Mouse (Mus musculus): ENCODE measurements around the gene Myo1h. TPM values are rescaled to one million over a fixed set of nuclear protein-coding genes. Genes with fewer than 3 reads are reported as not detected.

Gene Myo1h
- total RNA-seq, 2 experiments from 2014 or later = 0.17 to 0.20 TPM

DNA sequence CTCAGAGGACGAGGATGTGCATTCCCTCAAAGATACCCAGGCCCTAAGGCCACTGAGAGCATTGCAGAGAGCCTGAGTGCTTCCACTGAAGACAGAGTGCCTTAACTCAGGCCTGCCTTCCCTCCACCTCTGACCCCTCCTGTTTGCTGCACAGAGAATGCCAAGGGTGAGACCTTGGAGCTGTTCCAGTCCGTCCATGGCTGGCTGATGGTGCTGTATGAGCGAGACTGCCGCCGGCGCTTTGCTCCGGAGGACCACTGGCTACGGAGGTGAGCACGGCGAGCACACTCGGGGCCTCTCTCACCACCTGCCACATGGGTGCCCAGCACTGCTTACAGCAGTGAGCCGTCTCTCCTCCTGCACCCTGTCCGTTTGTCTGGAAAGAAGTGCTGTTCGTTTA lies 117.6 kb downstream of the Myo1h start:
- DNase-seq = no peak

DNA sequence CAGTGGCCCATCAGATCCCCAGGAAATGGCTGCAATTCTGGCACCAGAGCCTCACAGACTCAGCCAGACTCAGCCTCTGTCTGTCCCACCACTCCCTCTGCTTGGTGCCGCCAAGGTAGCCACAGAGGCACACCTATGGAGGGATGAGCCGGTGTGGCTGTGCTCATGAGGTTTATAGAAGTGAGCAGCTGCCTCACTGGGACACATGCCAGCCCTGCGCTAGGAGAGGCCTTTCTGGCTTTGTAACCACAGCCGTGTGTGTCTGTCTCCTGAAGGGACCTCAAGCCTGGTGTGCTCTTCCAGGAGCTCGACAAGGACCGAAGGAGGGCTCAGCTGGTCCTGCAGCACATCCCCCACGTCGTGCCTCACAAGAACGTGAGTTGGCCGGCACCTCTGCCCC lies 118.3 kb downstream of the Myo1h start:
- DNase-seq = no peak

DNA sequence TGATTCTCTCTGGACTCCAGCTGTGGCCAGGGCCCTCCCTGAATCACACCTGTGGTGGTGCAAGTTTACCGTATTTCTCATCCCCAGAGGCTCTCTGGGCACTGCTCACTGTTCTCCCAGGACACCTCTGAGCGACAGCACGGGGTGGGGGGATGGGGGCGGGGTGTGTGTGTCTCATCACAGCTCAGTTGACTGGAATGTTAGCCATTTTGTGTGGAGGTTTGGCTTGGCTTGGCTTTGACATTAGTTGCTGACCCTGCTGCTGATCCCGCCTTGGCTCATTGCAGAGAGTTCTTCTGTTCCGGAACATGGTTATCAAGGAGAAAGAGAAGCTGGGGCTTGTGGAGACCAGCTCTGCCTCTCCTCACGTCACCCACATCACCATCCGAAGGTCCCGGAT lies 118.8 kb downstream of the Myo1h start:
- no peak for DNase-seq

DNA sequence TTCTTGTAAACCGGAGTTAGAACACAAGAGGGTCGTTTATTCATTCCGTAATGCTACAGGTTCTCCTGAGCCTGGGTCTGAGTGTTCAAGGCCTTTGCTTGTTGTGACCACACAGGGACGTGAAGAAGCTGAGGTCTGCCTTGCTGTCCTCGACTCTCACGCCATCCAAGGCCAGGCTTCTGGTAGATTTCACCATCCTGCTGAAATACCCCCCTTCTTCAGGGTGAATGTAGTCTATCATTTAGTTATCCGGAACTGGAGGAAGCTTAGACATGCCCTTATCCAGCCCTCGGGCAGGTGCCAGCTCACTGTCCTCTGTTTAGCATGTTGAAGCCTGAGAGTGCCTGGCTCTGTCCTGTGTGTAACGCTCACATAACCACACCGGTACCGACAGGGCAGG lies 119.9 kb downstream of the Myo1h start:
- no peak for DNase-seq

DNA sequence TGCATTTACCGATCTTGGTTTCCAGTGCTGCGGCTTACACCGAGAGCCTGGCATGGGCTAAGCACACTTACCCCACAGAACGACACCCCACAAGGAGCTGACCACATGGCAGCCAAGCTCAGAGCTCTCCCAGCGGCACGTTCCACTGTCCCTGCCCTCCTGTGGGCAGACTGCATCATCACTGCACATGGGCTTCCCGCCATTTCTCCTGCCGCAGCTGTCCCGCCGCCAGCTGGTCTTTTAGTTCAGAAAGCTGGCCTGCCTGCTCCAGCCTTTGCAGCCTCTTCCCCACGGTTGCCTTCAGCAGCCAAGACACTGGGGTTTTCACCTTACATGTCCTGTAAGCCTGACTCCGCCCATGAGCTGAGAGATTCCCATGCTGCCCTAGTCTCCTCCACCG lies 121.5 kb downstream of the Myo1h start:
- DNase-seq = no peak

DNA sequence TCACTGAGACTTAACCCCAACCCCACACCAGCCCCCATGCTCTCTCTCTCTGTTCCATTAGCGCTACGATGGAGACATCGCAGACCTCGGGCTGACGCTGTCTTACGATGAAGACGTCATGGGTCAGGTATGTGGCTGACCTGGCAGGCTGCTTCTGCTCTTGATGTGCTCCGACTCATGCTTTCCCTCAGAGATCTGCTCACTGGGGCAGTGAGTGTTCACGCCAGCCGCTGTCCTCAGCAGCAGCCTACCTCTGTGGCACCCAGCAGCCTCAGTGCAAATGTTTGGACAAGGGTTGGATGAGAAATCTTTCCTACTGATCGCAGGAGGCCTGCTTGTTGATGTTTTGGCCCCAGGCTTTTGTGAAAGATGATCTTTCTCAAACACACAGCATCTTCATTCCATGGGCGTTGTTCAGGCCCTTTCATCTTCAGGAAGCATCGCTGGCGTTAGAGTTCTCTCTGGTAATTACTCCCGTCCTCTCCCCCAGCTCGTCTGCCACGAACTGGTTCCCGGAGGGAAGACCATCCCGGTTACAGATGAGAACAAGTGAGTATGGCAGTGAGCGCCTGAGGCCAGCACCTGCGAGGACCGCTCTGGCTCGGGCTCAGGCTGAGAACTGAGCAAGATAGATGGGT lies 123.5 kb downstream of the Myo1h start:
- DNase-seq = no peak

DNA sequence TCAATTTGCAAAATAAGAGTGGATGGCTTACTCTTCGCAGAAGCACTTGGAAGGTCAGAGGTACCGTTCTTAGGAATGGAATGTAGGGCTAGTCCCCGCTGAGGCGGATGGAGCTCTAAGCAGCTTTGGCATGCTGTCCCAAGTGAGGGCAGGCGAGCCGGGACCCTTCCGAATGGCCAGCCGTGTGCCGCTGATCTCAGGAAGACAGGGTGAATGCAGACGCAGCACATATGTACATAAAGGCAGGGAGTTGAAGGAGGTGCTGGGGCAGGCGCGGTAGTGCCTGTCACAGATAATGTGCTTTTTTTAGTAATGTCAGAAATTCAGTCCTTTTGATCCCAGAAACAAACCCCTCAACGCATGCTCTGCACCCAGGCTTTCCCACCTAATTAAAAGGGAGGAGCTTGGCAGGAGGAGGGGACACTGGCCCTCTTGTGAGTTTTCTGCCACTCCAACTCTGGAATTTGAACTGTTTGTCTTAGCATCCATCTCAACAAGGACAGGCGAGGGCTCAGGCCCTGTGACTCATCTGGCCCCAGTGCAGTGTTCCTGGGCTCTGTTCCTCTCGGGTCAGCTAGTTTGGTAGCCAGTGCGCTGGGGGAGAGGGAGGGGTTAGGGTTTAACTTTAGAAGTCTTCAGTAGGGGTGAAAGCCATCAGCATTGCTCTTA lies 124.2 kb downstream of the Myo1h start:
- DNase-seq = no peak

Small RNA genes within 50 kb of the gene (microRNA-seq; reads per million reads assigned to microRNA genes)
- 0 reads per million in 2 experiments for gene Mir7027

Other genes starting within 250 kb of the Myo1h start
- gene Usp30, start 223.7 kb upstream of the Myo1h start, total RNA-seq (2021) = 10 to 100 TPM; 15.9 to 17.8 TPM
- gene Svop, start 197.6 kb upstream of the Myo1h start, total RNA-seq (2021) = under 1 TPM in 1 of 2 experiments, not detected in 1; 0.20 TPM
- gene Alkbh2, start 160.9 kb upstream of the Myo1h start, total RNA-seq (2021) = 1 to 10 TPM; 4.8 to 6.4 TPM
- gene Ung, start 158.8 kb upstream of the Myo1h start, total RNA-seq (2021) = 10 to 100 TPM; 34.0 to 40.7 TPM
- 100 to 1,000 TPM; 101 to 102 TPM for gene Acacb, start 142.6 kb upstream of the Myo1h start, total RNA-seq (2021)
- gene Foxn4, start 15.4 kb upstream of the Myo1h start, total RNA-seq (2021) = not detected
- 10 to 100 TPM; 76.1 to 80.1 TPM for gene Kctd10, start 91.3 kb downstream of the Myo1h start, total RNA-seq (2021)
- 10 to 100 TPM; 74.3 to 76.3 TPM for gene Ube3b, start 91.4 kb downstream of the Myo1h start, total RNA-seq (2021)
- gene Mmab, start 154.9 kb downstream of the Myo1h start, total RNA-seq (2021) = 10 to 100 TPM; 12.8 to 12.9 TPM
- 10 to 100 TPM; 14.8 to 18.2 TPM for gene Mvk, start 155.1 kb downstream of the Myo1h start, total RNA-seq (2021)